Mouse (Mus musculus) heart, adult 8-10 months (tissue): ENCODE results near the gene Sec31a. TPM values are rescaled to one million over a fixed set of nuclear protein-coding genes. Genes with fewer than 3 reads are reported as not detected.
A peak's percentile ranks its signal among the peaks of the same experiment; 100 is the strongest.

Experiments
- DNase-seq: peaks from one replicate; pipeline ENCODE4 v3.0.0; 2022; ENCODE audit warnings: low spot score
- total RNA-seq, 4 experiments: library from RNA; stranded (reverse); gene quantifications; 2 replicates each; pipeline ENCODE4 v1.2.4; 2022

The Sec31a gene
- total RNA-seq, 4 experiments from 2014 or later, result 97.9 to 108 (median 104) TPM

DNA sequence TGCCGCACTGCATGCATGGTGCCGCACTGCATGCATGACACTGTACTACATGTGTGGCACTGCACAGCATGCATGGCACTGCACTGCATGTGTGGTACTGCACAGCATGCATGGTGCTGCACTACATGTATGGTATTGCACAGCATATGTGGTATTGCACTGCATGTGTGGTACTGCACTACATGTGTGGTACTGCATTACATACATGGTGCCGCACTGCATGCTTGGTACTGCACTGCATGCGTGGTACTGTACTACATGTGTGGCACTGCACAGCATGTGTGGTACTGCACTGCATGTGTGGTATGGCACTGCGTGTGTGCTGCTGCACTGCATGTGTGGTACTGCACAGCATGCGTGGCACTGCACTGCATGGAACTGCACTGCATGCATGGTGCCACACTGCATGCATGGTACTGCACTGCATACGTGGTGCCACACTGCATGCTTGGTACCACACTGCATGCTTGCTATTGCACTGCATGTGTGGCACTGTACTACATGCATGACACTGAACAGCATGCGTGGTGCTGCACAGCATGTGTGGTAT is 65.1 kb downstream of the Sec31a start:
- no peak for DNase-seq

DNA sequence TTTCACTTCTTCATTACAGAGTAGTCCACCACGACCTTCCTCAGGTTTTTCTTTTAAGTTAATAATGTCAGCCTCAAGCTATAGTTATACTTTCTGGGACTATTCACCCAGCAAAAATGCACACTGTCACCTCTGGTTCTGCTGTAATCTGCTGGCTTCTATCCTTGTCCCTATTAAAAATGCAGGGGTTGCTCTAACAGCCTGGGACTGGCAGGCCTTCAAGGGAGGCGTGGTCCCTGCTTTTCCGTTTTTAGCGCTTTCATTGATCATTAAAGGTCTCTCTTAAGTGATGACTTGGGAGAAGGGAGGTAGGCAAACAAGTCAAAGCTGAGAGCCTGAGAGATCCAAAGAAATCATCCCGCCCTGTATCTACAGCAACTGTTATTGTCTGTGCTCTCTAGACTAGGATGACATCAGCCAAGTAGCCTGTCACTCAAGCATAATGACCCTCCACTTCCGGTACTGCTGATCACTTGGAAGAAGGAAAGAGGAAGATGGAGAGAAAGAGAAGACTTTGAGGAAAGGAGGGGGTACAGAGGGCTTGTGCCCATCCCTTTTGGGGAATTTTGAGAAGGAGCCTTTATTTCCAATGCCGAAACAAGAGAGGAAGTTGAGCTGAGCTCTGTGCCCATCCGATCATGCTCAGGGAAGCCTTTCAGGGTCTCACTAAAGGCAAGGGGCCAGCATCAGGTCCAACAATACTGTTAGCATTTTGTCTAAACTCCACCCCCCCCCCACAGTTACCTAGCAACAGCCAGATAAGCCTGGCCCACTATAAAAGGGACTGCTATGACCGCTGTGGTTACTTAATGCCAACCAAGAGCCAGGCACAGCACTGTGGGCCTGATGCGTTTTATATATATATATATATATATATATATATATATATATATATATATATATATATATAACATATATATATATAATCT is 66.5 kb downstream of the Sec31a start:
- DNase-seq, result no peak

DNA sequence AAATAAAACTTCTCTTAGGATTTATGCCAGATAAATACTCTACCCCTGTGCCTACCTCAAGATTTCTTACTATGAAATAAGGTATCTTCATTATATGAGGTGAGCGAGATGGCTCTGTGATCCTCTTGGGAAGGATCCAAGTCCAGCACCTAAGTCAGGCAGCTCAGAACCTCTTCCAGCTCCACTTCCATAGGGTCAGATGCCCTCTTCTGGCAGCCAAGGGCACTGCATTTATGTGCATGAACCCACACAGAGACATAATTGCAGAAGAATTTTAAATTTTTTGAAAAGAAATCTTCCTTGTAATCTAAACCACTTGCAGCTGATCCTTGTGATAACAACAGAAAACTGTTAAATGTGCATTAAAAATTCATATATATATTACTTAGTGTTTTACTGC is 70.9 kb downstream of the Sec31a start:
- DNase-seq, result no peak

DNA sequence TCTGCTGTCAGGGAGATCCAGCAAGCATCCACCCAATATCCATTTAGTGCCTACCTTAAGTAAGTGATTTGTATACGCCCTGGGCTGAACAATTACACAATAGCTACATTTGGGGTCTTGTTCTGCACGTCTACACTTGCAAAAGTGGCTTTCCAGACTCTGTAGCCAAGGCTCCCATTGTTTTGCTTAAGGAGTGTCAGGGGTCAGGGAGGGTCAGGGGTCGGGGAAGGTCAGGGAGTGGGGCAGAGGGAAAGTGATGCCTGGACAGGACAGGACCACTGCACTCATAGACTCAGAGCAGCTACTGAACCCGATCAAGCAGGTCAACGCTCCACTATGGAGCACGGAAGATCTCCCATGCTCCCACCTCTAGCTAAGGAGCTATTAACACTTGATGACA is 72.9 kb downstream of the Sec31a start:
- DNase-seq, result no peak

DNA sequence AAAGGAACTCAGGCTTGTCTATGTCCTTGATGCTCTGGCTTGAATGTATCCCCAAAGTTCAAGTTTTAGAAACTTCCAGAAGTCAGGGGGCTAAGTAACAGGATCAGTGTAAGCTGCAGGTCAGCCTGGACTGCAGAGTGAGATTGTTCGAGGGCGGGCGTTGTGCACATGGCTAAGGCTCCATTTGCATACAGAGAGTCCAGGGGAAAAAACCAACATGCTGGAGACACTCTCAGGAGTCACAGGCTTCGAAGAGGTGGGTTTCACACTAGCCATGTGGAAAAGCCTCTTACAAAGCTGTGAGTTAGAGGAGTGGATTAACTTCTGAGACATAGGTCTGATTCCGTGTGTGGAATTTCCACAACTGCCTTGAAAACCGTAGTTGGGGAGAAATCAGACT is 73.6 kb downstream of the Sec31a start:
- no peak for DNase-seq

DNA sequence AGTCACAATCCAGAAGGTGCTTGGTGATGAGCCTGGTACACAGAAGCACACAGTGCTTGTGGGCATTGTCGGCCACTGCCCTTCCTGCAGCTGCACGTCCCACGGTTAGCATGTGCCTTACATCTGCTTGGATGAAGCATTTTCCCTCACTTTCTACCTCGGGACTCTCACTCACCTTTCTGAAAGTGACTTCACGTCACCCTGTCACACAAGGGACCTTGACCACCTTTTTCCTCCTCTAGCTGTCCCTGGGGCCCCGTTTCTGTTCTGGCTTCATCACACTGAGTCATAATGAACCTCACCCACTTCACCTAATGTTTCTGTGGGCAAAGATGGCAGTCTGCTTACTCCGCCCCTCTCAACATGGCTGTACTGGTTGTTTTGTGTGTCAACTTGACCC is 75.0 kb downstream of the Sec31a start:
- DNase-seq, result no peak

DNA sequence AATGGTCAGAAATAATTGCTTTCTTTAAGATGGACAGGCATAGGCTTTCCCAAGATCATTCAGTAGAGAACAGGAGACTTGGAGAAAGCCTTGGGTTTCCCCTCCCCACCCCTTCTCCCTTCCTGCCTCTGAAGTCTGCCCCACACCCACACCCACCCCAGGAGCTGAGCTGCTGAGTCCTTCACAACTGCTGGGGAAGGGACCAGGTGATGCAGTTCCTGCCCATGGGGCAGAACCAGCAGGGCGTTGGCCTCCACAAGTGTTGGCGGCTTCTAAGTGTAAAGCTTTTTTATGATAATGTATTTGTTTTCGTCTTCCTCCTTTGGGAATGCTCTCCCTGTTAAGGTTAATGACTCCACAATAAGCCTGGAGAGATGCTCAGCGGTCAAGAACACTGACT is 78.2 kb downstream of the Sec31a start:
- no peak for DNase-seq

DNA sequence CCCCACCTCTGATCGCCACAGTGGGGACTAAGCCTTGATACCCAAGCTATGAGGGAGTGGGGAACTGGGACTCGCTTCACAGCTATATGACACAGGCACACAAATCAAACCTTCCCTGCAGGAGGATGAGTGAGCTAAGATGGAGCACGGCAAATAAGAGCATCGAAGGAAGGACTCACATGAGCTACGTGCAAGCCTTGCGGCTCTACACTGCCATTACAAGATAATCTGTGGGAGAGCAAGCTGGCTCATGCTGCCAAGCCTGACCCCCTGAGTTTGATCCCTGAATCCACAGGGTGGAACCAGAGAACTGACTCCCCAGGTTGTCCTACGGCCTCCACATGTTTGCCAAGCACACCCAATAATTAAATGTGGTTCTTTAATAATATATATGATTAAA is 79.2 kb downstream of the Sec31a start:
- DNase-seq, result no peak

DNA sequence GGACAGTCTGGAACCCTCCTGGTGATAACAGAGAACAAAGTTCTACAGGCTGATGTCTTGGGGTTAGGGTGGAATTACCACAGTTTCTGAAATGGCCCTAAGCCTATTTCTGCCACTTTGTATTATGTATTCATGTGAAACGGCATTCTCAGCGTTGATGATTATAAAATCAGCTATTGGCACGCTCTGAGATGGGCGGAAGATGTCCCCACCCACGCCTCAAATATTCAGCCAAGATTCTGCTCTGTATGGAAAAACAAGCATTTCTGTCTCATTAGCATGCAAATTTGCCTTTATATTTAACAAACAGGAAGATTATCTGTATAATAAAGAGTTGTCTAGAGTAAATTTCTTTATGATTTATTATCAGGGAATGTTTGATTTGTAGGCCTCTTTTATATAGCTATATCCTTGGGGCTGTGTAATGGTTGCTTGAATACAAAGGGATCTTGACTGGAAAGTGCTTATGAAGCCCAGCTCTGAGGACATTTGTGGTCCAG is 80.4 kb downstream of the Sec31a start:
- no peak for DNase-seq

DNA sequence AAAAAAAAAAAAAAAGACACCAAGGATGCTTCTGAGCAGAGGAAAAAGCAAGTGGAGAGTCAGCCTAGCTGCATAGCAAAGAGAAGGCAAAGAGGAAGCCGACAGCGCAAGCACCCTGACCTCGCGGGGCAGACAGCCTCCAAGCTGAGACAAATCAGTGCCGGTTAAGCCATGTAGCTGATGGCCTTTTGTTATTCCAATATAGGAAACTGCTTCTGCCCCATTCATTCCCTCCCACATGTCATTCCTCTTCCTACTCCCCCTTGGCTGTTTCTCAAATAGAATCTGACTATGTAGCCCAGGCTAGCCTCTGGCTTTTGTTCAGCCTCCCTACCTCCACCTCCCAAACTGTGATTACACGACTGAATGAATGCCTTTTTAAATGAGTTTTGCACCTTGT is 81.3 kb downstream of the Sec31a start:
- DNase-seq, result no peak

DNA sequence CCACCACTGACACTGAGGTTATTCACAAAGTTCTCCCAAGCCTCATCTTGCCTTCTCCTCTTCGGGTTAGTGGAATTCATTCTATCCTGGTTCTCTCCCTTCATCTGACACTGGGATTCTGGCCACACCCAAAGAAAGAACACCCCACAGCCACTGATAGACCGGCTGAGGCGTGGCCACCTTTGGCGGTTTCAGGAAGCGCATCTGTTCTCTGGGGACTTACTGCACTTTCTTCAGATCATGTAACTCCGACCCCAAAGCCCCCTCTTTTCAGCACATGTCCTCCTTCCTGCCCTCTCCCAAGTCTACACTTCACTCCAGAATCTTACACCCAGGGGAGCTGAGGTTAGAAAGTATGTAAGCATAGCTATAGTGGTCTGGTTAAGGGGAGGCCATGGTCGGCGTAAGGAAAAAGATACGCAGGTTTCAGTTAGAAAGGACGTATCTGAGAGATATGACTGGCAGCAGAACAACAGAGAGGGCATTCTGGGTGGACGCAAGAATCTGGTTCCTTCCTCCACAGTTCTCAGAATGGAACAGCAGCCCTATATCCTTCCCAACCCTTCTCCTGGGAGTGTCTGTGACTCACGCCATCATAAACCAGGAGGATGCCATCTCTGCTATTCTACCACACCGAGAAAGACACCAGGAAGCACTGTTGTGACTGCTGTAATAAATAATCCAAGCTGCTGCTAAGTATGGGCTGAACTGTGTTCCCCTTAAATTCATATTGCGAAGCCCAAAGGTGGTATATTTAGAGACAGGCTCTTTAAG is 82.2 kb downstream of the Sec31a start:
- no peak for DNase-seq

DNA sequence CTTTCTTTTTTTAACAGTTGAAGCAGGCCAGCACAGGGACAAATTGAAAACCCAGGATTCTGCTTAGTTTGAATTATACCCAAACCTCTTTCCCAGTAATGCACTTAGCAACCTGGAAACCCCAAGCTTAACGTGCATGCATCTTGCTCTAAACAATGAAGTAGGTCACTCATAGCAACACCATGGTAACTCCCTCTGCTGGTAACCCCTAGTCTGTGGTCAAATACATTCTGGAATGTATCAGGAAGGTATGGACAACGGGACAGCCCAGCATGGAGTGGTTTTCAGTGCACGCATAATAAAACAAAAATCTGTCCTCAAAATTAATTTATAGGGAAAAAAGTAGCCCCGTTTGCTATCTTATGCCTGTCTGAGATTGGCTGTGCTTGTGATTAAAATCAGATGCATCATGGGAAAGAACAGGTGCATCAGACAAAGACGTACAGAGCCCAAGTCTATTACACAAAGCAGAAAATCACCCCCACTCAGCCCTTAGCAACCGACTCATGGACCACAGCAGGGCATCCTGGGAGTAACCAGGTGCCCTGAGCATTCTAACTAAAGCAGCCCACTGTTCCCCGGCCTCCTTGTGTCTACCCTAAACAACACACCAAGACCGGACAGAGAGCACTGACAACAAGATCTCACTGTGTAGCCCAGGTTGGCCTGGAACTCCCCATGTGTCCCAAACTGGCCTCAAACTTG is 83.6 kb downstream of the Sec31a start:
- no peak for DNase-seq

DNA sequence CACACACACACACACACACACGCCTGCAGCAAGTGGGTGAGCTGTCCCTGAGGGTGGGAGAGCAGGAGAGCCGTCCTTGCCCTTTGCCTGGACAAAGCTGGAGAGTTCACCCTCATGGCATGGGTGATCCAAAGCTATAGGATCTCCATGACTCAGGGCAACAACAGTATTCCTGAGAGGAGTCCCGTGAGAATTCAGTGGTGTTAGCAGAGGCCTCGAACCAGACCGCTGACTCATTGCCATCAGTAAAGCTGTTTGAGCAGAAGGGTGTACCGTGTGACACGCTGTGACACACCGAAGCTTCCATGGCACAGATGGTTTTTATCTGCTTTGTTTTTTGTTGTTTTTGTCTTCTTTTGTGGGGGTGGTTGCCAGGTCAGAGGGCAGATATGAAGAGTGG is 84.4 kb downstream of the Sec31a start:
- DNase-seq, result no peak

DNA sequence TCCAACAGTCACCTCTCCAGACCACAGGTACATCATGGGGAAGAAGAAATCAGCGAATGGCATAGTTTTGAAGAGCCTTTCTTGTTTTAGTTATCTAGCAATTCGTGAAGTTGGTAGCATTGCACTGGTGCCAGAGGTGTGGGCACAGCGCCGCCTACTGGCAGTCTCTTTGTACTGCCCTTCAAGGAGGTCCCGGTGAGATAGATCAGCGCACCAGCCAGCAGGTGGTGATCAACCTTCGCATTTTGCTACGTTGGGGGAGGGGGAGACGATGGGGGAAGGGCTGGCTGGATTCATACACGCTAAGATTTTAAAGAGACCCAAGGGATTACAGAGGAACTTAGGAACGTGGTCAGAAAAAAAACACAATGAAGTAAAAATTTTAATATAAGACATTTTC is 94.0 kb downstream of the Sec31a start:
- DNase-seq, result peak; percentile 48

DNA sequence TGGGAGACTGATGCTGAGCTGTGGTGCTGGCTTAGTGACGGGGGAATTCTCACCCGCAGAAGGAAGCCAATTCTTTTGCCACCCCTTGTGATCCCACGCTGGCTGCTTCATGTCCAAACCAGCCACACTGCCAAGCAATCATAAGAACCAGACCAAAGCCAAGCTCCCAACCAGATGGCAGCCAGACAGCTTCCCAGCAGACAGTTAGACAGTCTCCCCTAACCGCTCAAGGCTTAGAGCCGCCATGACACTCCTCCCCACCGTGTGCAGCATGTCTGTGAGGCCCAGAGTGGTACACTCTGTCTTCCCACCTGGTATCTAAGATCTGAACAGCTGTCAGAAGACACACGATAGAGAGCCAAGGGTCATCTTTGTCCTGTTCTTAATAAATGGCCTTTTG is 98.2 kb downstream of the Sec31a start:
- no peak for DNase-seq

DNA sequence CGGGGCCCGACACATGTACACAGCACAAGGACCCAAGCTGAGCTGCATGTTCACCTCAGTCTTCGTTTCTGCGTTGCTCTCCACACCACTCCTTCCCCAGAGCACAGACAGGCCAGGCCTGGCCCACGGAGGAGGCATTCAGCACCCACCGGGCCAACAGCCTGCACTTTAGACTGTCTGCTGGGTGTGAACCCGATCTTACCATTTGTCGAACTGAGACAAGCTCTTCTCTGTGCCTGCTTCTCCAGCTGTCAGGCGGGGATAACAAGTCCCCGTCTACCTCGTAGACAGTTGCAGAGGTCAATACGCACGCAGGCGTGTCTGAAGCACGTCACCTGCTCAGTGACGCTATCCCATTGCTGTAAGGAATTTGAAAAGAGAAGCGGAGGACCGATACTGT is 99.0 kb downstream of the Sec31a start:
- DNase-seq, result no peak

DNA sequence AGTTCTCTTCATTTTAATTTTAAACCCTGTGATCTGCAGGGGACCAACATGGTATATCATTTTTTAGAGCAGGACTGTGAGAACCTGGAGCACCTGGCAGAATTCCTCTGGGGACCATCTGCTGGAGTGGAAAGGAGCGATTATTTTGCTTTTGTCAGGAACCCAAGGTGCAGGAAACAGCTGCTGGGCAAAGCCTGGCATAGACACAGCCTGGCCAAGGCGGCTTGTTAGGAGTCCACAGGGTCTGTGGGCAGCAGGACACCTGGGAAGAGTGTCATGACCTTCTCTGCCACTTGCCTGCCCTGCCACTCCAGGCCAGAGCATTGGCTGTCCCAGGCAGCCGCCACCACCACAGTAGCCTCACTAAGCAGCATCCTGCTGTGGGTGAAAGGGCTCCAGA is 100.4 kb downstream of the Sec31a start:
- DNase-seq, result no peak

DNA sequence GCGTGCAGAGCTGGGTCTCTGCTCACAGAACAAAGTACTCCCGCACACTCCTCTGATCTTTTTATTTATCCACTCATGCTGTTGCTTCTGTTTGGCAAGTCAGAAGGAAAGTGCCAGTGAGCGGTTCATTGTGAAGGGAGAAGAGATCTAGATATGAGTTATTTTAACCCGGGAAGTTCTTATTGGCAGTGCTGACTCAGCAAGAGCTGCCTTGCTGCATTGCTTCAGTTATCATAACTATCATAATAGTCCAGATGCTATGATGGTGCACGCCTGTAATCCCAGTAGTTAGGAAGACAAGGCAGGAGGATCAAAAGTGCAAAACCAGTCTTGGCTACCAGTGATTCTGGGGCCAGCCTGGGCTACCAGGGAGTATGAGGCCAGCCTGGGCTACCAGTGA is 103.6 kb downstream of the Sec31a start:
- no peak for DNase-seq
